Mouse (Mus musculus): Measurements from ENCODE around the gene Gm1043. TPM values are rescaled to one million over a fixed set of nuclear protein-coding genes. Genes with fewer than 3 reads are reported as not detected.

Gm1043 gene
- total RNA-seq, 2 experiments from 2014 or later: not detected

DNA sequence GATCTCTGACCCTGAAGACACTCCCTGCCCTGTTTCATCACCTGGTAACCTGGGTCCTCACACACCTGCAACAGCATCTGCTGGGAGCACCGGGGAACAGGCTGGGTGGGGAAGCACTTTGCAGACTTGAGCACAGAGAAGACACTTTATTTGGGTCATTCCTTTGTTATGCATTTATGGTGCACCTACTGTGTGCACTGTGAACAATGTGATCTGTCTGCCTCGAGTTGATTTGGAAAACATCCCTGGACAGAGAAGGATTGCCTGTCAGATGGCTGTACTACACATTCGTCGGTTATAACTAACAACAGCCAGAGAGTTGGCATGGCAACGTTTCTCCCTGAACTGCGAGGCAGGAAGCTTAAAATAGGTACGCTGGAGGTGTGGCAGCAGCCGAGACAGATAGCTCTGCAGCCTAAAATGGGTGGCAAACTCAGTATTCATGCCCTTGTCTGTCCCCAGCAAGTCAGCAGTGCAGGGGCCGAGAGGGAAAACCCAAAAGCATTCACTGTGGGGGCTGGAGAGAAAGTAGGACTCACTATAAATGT is 147.9 kb downstream of the Gm1043 start:
- no peak for DNase-seq (ENCODE audit: low spot score)
- intact Hi-C loops (cut with DNase I): no loop called here

- no peak for DNase-seq (ENCODE audit: low spot score)
- intact Hi-C loops (cut with DNase I): no loop called here
Measured at GRCm38 (mm10) chr5:37238654-37239053, 153.5 kb downstream of the Gm1043 start.

DNA sequence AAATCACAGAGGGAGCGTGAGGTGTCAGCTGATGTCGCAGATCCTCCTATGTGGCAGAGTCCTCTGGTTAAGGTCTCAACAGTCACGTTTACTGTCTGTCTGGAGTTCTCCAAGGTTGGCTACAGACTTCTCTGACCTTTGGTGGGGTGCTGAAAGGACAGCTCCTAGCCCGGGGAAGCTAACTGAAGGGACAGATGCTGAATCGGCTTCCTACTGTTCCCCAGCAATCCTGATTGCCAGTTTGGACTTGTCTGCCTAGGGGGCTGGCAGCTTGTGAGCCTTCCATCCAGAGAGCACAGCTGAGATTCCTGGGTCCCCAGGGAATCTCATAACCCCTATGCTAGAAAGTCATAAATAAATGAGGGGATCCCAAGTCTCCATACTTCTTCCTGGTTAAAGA is 155.4 kb downstream of the Gm1043 start:
- intact Hi-C loops (cut with DNase I): loop anchor here (5.0 kb wide), 1 partner anchor 47 kb away; no protein-coding TSS in a partner anchor
- DNase-seq (ENCODE audit: low spot score): no peak

DNA sequence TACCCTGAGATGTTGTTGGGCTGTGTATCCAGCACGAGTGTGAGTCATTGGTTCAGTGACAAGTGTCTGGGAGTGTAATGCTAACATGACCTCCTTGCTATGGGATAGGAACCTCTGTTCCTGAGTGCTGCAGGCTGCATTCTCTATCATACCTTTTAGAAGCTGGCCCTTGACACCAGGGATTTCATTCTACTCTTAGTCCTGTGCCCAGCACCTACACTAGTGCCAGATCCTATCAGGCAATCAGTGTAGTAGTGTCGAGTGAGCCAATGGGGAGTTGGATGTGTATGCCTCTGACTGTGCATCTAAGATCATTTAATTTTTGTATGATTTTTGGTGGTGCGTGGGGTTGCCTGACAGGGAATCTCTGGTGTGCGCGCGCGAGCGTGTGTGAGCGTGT is 156.1 kb downstream of the Gm1043 start:
- intact Hi-C loops (cut with DNase I): loop anchor here (5.0 kb wide), 1 partner anchor 46 kb away; no protein-coding TSS in a partner anchor
- no peak for DNase-seq (ENCODE audit: low spot score)

- no peak for DNase-seq (ENCODE audit: low spot score)
Measured at GRCm38 (mm10) chr5:37241651-37242151, 156.5 kb downstream of the Gm1043 start, which contains the start of gene Crmp1. TSS of gene Crmp1 (plus strand) at chr5:37241940.

GRCm38 (mm10) chr5:37242360-37243168 is 157.4 kb downstream of the Gm1043 start:
- DNase-seq (ENCODE audit: low spot score): no peak
- intact Hi-C loops (cut with DNase I): loop anchor here (5.0 kb wide), 1 partner anchor 45 kb away; no protein-coding TSS in a partner anchor

More at GRCm38 (mm10) chr5:37241651-37242151, 156.5 kb downstream of the Gm1043 start, which contains the start of gene Crmp1:
- intact Hi-C loops (cut with DNase I): loop anchor here (5.0 kb wide), 1 partner anchor 46 kb away; no protein-coding TSS in a partner anchor

GRCm38 (mm10) chr5:37243169-37243886 is 158.2 kb downstream of the Gm1043 start:
- DNase-seq (ENCODE audit: low spot score): no peak
- intact Hi-C loops (cut with DNase I): loop anchor here (5.0 kb wide), 1 partner anchor 44 kb away; no protein-coding TSS in a partner anchor

GRCm38 (mm10) chr5:37244161-37244560 is 159.0 kb downstream of the Gm1043 start:
- no peak for DNase-seq (ENCODE audit: low spot score)
- intact Hi-C loops (cut with DNase I): loop anchor here (5.0 kb wide), 1 partner anchor 43 kb away; no protein-coding TSS in a partner anchor

DNA sequence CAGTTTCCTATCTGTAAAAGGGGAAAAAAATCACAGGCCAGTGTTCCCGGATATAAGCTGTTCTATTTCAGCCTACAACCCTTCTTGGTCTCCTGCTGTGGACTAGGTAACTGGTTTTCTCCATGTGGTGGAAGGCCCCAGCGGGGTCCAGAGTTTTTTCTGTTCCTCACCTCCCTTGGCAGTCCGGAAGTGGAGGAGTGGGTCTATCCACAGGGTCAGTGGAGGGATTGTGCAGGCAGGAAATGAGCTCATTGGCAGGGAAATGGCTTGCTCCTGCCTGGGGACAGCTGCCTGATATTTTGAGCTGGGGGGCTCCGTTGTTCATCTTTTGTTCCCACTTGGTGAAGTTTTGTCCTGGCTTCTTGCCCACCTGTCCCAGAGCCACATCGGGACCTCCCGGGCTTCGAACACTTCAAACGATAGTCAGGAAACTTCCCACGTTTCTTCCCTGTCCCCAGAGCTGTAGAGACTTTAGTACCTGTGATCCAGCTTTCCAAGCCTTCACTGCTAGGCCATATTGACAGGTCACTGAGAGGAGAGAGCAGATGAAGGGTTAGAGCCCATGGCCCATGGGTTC is 159.6 kb downstream of the Gm1043 start:
- no peak for DNase-seq (ENCODE audit: low spot score)
- intact Hi-C loops (cut with DNase I): loop anchor here (5.0 kb wide), 1 partner anchor 43 kb away; no protein-coding TSS in a partner anchor

- intact Hi-C loops (cut with DNase I): no loop called here
- DNase-seq (ENCODE audit: low spot score): no peak
Measured at GRCm38 (mm10) chr5:37245651-37246050, 160.5 kb downstream of the Gm1043 start.

DNA sequence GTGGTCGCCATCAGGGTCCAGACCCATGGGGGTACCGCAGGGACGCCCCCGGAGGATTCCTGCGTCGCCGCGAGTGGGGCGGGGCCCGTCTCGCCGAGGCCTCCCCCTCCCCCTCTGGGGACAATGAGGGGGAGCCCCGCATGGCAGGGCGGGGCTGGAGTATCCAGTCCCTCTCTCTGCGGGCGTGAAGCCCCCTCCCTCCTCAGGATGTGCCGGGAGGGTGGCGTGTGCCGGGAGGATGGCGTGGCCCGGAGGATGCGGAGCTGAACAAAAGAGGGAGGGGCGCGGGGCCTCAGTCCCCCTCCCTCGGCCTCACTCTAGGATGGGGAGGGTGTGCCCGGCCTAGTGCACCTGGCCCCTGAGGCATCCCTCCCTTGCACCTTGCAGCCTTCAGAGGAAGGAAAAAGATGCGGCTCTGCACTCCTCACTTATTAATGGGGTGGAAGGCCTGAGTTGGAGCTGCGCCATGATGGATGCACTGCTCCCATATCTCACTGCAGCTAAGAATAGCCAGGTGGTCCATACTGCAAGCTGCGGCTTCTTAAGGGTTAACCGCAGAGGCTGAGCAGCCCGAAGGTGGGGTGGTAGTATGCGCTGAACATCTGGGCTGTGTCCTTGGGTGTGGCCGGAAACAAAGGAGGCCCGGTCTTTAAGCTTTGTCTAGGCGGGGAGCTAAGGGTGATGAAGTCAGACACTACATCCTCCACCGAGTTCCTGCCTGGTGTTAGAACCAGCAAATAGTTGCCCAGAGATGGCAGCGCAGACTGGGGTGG is 161.2 kb downstream of the Gm1043 start:
- DNase-seq (ENCODE audit: low spot score): no peak
- intact Hi-C loops (cut with DNase I): no loop called here

- DNase-seq (ENCODE audit: low spot score): no peak
- intact Hi-C loops (cut with DNase I): no loop called here
Measured at GRCm38 (mm10) chr5:37247456-37247855, 162.3 kb downstream of the Gm1043 start.

DNA sequence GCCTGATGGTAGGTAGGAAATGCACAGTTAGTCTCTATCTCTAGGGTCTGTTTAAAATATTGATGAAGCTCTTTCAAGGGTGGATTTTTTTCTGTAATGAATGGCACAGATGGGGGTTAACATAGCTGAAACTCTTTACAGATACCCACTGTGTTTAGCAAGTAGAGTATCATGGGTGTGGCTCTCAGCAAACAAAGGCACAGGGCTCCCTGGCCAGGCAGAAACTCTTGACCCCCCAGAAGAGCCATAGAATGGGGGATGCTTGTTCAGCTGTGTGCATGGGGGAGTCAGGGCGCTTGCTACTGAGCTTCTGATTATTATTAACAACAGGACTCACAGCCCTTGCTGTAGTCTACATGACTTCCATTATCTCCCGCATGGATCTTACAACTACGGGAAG is 163.7 kb downstream of the Gm1043 start:
- no peak for DNase-seq (ENCODE audit: low spot score)
- intact Hi-C loops (cut with DNase I): no loop called here

DNA sequence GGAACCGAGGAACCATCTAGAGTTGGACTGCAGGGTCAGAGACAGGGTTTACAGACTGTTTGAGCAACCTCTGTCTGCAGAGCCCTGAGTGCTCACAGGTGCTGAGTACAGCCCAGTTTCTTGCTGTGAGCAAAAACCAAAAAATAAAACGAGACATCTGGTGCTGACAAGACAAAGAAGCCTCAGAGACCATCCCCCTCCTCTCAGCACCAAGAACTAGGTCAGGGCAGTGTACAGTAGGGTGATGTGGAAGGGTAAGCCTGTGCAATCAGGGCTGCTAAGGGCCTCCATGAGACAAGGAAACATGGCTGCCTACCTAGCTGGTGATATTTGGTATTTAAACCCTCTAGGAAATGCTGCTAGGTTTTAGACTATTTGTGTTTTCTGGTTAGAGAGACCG is 166.4 kb downstream of the Gm1043 start:
- intact Hi-C loops (cut with DNase I): no loop called here
- no peak for DNase-seq (ENCODE audit: low spot score)

GRCm38 (mm10) chr5:37252101-37252804 is 167.1 kb downstream of the Gm1043 start:
- intact Hi-C loops (cut with DNase I): no loop called here

GRCm38 (mm10) chr5:37254523-37254922 is 169.4 kb downstream of the Gm1043 start:
- intact Hi-C loops (cut with DNase I): no loop called here
- no peak for DNase-seq (ENCODE audit: low spot score)

More at GRCm38 (mm10) chr5:37252101-37252804, 167.1 kb downstream of the Gm1043 start:
- no peak for DNase-seq (ENCODE audit: low spot score)

- DNase-seq (ENCODE audit: low spot score): no peak
- intact Hi-C loops (cut with DNase I): no loop called here
Measured at GRCm38 (mm10) chr5:37256823-37257222, 171.7 kb downstream of the Gm1043 start.

DNA sequence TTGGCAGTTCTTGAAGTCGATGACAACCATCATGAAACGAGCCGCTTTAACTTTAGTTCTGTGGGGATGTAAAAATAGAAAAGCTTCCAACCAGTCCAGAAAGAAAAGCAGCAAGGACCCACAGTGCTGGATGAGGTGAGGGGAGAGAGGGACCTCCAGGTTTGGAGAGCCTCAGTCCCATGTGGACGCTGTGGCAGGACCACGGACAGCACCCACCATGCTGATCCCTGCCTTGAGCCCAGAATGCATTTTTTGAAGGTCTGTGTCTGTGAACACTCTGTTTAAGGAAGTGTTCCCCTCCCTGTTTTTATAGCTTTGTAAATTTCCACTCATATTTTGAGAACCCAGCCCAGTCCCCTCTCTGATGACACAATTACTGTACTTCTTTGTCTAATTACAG is 172.1 kb downstream of the Gm1043 start:
- DNase-seq (ENCODE audit: low spot score): no peak
- intact Hi-C loops (cut with DNase I): no loop called here
